Mouse (Mus musculus) midbrain, postnatal 0 days (tissue): ENCODE measurements around the gene Acsl6. TPM values are rescaled to one million over a fixed set of nuclear protein-coding genes. Genes with fewer than 3 reads are reported as not detected.
A peak's percentile ranks its signal among the peaks of the same experiment; 100 is the strongest.

ENCODE experiments used
- ATAC-seq: fragments of 200-750 bp; cut with Nextera tagmentation; 2 replicates; pipeline ENCODE4 v1.8.0; 2017; ENCODE audit warnings: moderate number of reproducible peaks, mild to moderate bottlenecking, moderate TSS enrichment, moderate library complexity; ENCODE audit not compliant: low FRiP score
- DNase-seq: peaks from one replicate; pipeline ENCODE4 v3.0.0-alpha.2; 2015; ENCODE audit warnings: low spot score
- H3K27ac ChIP-seq: fragments of 300-500 bp; sonication (generic); 2 replicates; pipeline ENCODE4 v1.5.1; 2014; ENCODE audit warnings: low read depth, mild to moderate bottlenecking, low read length, mixed read lengths
- H3K27me3 ChIP-seq: fragments of 300-500 bp; sonication (generic); 2 replicates; pipeline ENCODE4 v1.6.1; 2014; ENCODE audit warnings: low read length, control low read depth, mixed read lengths; ENCODE audit not compliant: insufficient read depth
- H3K36me3 ChIP-seq: fragments of 300-500 bp; sonication (generic); 2 replicates; pipeline ENCODE4 v1.6.1; 2014; ENCODE audit warnings: low read length, control low read depth, mixed read lengths; ENCODE audit not compliant: insufficient read depth
- H3K4me1 ChIP-seq: fragments of 300-500 bp; sonication (generic); 2 replicates; pipeline ENCODE4 v1.6.1; 2014; ENCODE audit warnings: mild to moderate bottlenecking, control low read depth, antibody characterized with exemption, low read length, mixed read lengths; ENCODE audit not compliant: insufficient read depth
- H3K4me2 ChIP-seq: fragments of 300-500 bp; sonication (generic); 2 replicates; pipeline ENCODE4 v1.6.1; 2014; ENCODE audit warnings: low read depth, mild to moderate bottlenecking, low read length, mixed read lengths; ENCODE audit not compliant: poor library complexity, severe bottlenecking
- H3K4me3 ChIP-seq: fragments of 300-500 bp; sonication (generic); 2 replicates; pipeline ENCODE4 v1.5.1; 2014; ENCODE audit warnings: low read depth, mild to moderate bottlenecking, low read length, moderate library complexity
- H3K9ac ChIP-seq: fragments of 300-500 bp; sonication (generic); replicated peaks from 2 replicates; pipeline ENCODE4 v1.6.1; 2014; ENCODE audit warnings: mild to moderate bottlenecking, low read length, moderate library complexity, mixed read lengths; ENCODE audit not compliant: poor library complexity, severe bottlenecking
- H3K9me3 ChIP-seq: fragments of 300-500 bp; sonication (generic); 2 replicates; pipeline ENCODE4 v1.6.1; 2016; ENCODE audit warnings: low read length, control low read depth
- CTCF ChIP-seq: IDR thresholded peaks from 2 replicates; pipeline ENCODE4 v1.5.1; 2016; ENCODE audit warnings: antibody characterized with exemption, mild to moderate bottlenecking
- WGBS: fragments of 180-500 bp; shearing (Covaris S2); extraction: QIAGEN DNeasy Blood & Tissue Kit; methylation state at CpG from one replicate; pipeline ENCODE4 v1.1.7; 2014; 5-methylcytosine and 5-hydroxymethylcytosine counted together
- polyA plus RNA-seq: library from polyadenylated mRNA; unstranded; fragments of >200 nt; fragmentation: Nextera tagmentation; extraction: Ambion mirVana; gene quantifications from 2 replicates; pipeline ENCODE4 v1.2.1, GENCODE M21; 2015
- total RNA-seq: library from RNA; depleted of rRNA; stranded (reverse); fragments of >200 nt; gene quantifications from 2 replicates; pipeline ENCODE4 v1.2.3, GENCODE M21; 2014

Gene Acsl6
- total and polyA plus RNA-seq, 2 experiments from 2014 or later = 52.6 to 64.0 TPM

GRCm38 (mm10) chr11:54312021-54312420 lies 8.4 kb downstream of the Acsl6 start:
- no peaks in the 10 kb centered on the region for H3K36me3 ChIP-seq
- no peak for ATAC-seq
- 17% methylated on average over 5 of the region's 5 CpGs for WGBS
- TF ChIP-seq CTCF = no peak
- peaks cover 13% of the 10 kb centered on the region for H3K4me1 ChIP-seq
- H3K9ac ChIP-seq = no peak overlapping the region
- no peak overlapping the region for H3K4me2 ChIP-seq
- peak; percentile 66 for DNase-seq
- no peaks in the 10 kb centered on the region for H3K9me3 ChIP-seq
- H3K27me3 ChIP-seq = no peaks in the 10 kb centered on the region
- H3K4me3 ChIP-seq = no peak overlapping the region
- H3K27ac ChIP-seq = 0 out of 2 replicates have a peak overlapping the region, but pooled peaks have one; percentile 55

DNA sequence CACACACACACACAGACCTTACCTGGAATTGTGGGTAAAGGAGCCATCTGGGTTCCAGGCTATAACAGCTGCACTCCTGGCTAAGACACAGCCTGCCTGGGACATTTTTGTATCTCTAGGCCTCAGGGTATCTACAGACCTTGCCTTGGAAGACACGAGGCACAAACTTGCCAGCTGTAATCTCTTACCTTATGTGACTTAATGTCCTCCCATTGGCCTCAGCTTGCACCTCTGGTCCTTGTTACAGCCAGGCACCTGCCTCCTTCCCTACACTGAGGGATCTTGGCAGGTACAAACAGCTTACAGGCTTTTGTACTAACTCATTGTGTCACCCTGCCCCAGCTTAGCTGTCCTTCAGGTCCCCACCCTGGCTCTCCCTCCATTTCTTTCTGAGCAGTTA lies 9.0 kb downstream of the Acsl6 start:
- DNase-seq (no peak), ATAC-seq (no peak)
- Histone ChIP-seq H3K27me3 (no peaks in the 10 kb centered on the region), H3K9me3 (no peaks in the 10 kb centered on the region), H3K4me3 (no peak overlapping the region), H3K9ac (no peak overlapping the region), H3K36me3 (no peaks in the 10 kb centered on the region), H3K4me2 (no peak overlapping the region), H3K4me1 (peaks cover 13% of the 10 kb centered on the region), H3K27ac (no peak overlapping the region)
- TF ChIP-seq CTCF = no peak
- 29% methylated on average over 1 of the region's 1 CpGs for WGBS

- Histone ChIP-seq H3K4me3 (no peak overlapping the region), H3K9ac (no peak overlapping the region), H3K27me3 (no peaks in the 10 kb centered on the region), H3K4me2 (no peak overlapping the region), H3K9me3 (no peaks in the 10 kb centered on the region), H3K36me3 (no peaks in the 10 kb centered on the region), H3K27ac (no peak overlapping the region), H3K4me1 (peaks cover 13% of the 10 kb centered on the region)
- no peak for ATAC-seq
- no peak for TF ChIP-seq CTCF
- 61% methylated on average over 7 of the region's 7 CpGs for WGBS
- DNase-seq = no peak
Observed at GRCm38 (mm10) chr11:54313391-54314360, 10.1 kb downstream of the Acsl6 start.

DNA sequence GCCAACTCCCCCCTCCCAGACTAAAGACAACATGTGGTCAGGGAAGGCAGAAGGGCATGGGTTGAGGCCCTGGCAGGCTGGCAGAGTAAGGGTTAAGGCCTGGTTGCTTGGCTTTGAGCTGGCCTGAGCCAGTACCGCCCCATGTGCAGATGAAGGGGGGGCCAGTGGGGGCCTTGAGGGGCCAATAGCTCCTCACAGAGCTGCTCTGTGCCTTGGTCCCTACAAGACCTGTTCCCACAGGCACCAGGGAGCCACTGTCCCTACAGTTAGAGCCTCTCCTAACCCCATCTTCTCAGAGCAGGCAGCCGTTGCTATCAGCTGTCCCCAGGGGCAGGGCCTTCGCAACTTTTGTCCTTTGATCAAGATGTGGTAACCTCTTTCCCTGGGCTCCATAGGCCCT lies 11.1 kb downstream of the Acsl6 start:
- peak; percentile 70 for ATAC-seq
- no peaks in the 10 kb centered on the region for H3K9me3 ChIP-seq
- no peak for TF ChIP-seq CTCF
- 5% methylated on average over 3 of the region's 3 CpGs for WGBS
- no peaks in the 10 kb centered on the region for H3K36me3 ChIP-seq
- H3K4me3 ChIP-seq = no peak overlapping the region
- H3K4me2 ChIP-seq = no peak overlapping the region
- no peaks in the 10 kb centered on the region for H3K27me3 ChIP-seq
- peaks cover 13% of the 10 kb centered on the region for H3K4me1 ChIP-seq
- no peak overlapping the region for H3K9ac ChIP-seq
- no peak overlapping the region for H3K27ac ChIP-seq
- DNase-seq = peak; percentile 53

DNA sequence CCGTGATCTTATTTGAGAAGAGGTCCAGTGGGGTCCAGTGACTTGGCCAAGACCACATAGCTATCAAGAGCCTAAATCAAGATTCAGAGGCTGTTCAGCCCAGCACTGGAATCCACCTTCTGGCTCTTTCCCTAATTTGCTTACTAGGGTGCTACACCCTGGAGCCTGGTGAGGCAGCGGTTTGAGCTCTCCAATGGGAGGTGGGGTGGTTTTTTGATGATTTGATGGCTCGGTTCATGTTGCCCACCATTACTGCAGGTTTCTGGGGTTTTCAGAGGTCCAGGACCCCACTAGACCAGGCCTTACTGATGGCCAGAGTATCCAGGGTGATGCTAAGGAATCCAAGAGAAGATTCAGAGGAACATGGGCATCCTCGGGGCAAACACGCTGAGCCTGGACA lies 11.7 kb downstream of the Acsl6 start:
- WGBS = 83% methylated on average over 5 of the region's 5 CpGs
- ATAC-seq = no peak
- no peaks in the 10 kb centered on the region for H3K27me3 ChIP-seq

GRCm38 (mm10) chr11:54317361-54317760 lies 13.8 kb downstream of the Acsl6 start:
- Histone ChIP-seq H3K36me3 (peaks cover 21% of the 10 kb centered on the region), H3K27me3 (no peaks in the 10 kb centered on the region), H3K9ac (no peak overlapping the region), H3K4me3 (no peak overlapping the region), H3K9me3 (no peaks in the 10 kb centered on the region), H3K27ac (no peak overlapping the region), H3K4me2 (no peak overlapping the region), H3K4me1 (peaks cover 13% of the 10 kb centered on the region)
- no peak for TF ChIP-seq CTCF
- no peak for ATAC-seq
- WGBS = 86% methylated on average over 8 of the region's 8 CpGs
- no peak for DNase-seq

More for the DNA sequence above, 11.7 kb downstream of the Acsl6 start:
- DNase-seq = no peak
- Histone ChIP-seq H3K36me3 (peaks cover 5% of the 10 kb centered on the region; the same call in 1 of the 2 replicates), H3K4me3 (no peak overlapping the region), H3K27ac (no peak overlapping the region), H3K4me1 (peaks cover 13% of the 10 kb centered on the region), H3K4me2 (no peak overlapping the region), H3K9me3 (no peaks in the 10 kb centered on the region), H3K9ac (no peak overlapping the region)
- no peak for TF ChIP-seq CTCF
